Mouse (Mus musculus) spleen, postnatal 10 days (tissue): ENCODE data around the gene Dgkh.
A peak's percentile ranks its signal among the peaks of the same experiment; 100 is the strongest.

Experiments used
- DNase-seq, 2 experiments: peaks; one replicate each; pipeline ENCODE4 v3.0.0; 2021 to 2022; ENCODE audit warnings: low spot score in 2 of 2

Gene Dgkh

GRCm38 (mm10) chr14:78538572-78539320, 193.8 kb downstream of the Dgkh start:
- no peak for DNase-seq

- no peak for DNase-seq
These were observed 195.0 kb downstream of the Dgkh start for GRCm38 (mm10) chr14:78537551-78537950.

- DNase-seq, result peak; percentile 82 to 90
These were observed 196.1 kb downstream of the Dgkh start, which contains the start of gene Akap11 for GRCm38 (mm10) chr14:78536281-78537165. TSS of gene Akap11 (minus strand) at chr14:78536808.

GRCm38 (mm10) chr14:78535366-78535765, 197.2 kb downstream of the Dgkh start:
- no peak for DNase-seq

- DNase-seq, result no peak
These were observed 197.9 kb downstream of the Dgkh start for GRCm38 (mm10) chr14:78534651-78535050.

GRCm38 (mm10) chr14:78533701-78534100, 198.9 kb downstream of the Dgkh start:
- no peak for DNase-seq

- DNase-seq, result no peak
These were observed 200.2 kb downstream of the Dgkh start for GRCm38 (mm10) chr14:78532345-78532744.

- DNase-seq, result no peak
These were observed 202.3 kb downstream of the Dgkh start for GRCm38 (mm10) chr14:78530256-78530655.

GRCm38 (mm10) chr14:78528461-78529425, 203.8 kb downstream of the Dgkh start:
- DNase-seq, result no peak

- DNase-seq, result no peak
These were observed 205.7 kb downstream of the Dgkh start for GRCm38 (mm10) chr14:78526907-78527306.

- no peak for DNase-seq
These were observed 206.1 kb downstream of the Dgkh start for GRCm38 (mm10) chr14:78526475-78526874.

GRCm38 (mm10) chr14:78525611-78526457, 206.7 kb downstream of the Dgkh start:
- DNase-seq, result no peak

GRCm38 (mm10) chr14:78525059-78525458, 207.5 kb downstream of the Dgkh start:
- no peak for DNase-seq

- no peak for DNase-seq
These were observed 221.9 kb downstream of the Dgkh start for GRCm38 (mm10) chr14:78510713-78511112.

- no peak for DNase-seq
These were observed 222.8 kb downstream of the Dgkh start for GRCm38 (mm10) chr14:78509791-78510190.
